Mouse (Mus musculus): ENCODE data around the gene Hat1. TPM values are rescaled to one million over a fixed set of nuclear protein-coding genes. Genes with fewer than 3 reads are reported as not detected.

The Hat1 gene
- 162 and 165 TPM in 2 replicates for polyA plus RNA-seq (2016; fragmentation: Nextera tagmentation; extraction: Ambion mirVana)

GRCm38 (mm10) chr2:71388951-71389763 is at the start of gene Hat1:
TSS of gene Hat1 (plus strand) at chr2:71388958.
- Histone ChIP-seq H3K27ac (peak within 1 kb of the TSS; percentile 86), H3K9me3 (replicated peaks) (no peaks in the 10 kb centered on the region)
- under 1% methylated on average over 66 of the region's 66 CpGs for WGBS (ENCODE audit: insufficient replicate concordance)

GRCm38 (mm10) chr2:71340126-71340525 is 48.6 kb upstream of the Hat1 start:
- H3K9me3 ChIP-seq (replicated peaks), result peaks cover 7% of the 10 kb centered on the region
- 78% methylated on average over 5 of the region's 5 CpGs for WGBS (ENCODE audit: insufficient replicate concordance)
- H3K27me3 ChIP-seq (replicated peaks), result no peaks in the 10 kb centered on the region
- no peak overlapping the region for H3K4me3 ChIP-seq
- H3K4me1 ChIP-seq, result peaks cover 24% of the 10 kb centered on the region
- H3K4me2 ChIP-seq, result no peak overlapping the region
- no peak for ATAC-seq
- H3K36me3 ChIP-seq, result peaks cover 24% of the 10 kb centered on the region
- H3K9ac ChIP-seq, result no peak overlapping the region
- H3K27ac ChIP-seq, result no peak overlapping the region

More at GRCm38 (mm10) chr2:71388951-71389763, at the start of gene Hat1:
- H3K4me2 ChIP-seq, result peak within 1 kb of the TSS; percentile 76
- H3K4me3 ChIP-seq, result peak within 1 kb of the TSS; percentile 96
- H3K9ac ChIP-seq, result peak within 1 kb of the TSS; percentile 89
- no peaks in the 10 kb centered on the region for H3K27me3 ChIP-seq (replicated peaks)
- H3K36me3 ChIP-seq, result peaks cover 34% of the 10 kb centered on the region
- H3K4me1 ChIP-seq, result peaks cover 20% of the 10 kb centered on the region
- ATAC-seq, result peak; percentile 97

- H3K9ac ChIP-seq, result no peak overlapping the region
- H3K27me3 ChIP-seq (replicated peaks), result no peaks in the 10 kb centered on the region
- H3K36me3 ChIP-seq, result peaks cover 24% of the 10 kb centered on the region
- no peak for ATAC-seq
- no peak overlapping the region for H3K4me3 ChIP-seq
- no peak overlapping the region for H3K27ac ChIP-seq
- 80% methylated on average over 10 of the region's 10 CpGs for WGBS (ENCODE audit: insufficient replicate concordance)
- no peaks in the 10 kb centered on the region; the same call in 1 of the 2 replicates for H3K4me1 ChIP-seq
- peaks cover 7% of the 10 kb centered on the region for H3K9me3 ChIP-seq (replicated peaks)
- H3K4me2 ChIP-seq, result no peak overlapping the region
These were observed 44.7 kb upstream of the Hat1 start for GRCm38 (mm10) chr2:71343884-71344640.

GRCm38 (mm10) chr2:71347160-71347559 is 41.6 kb upstream of the Hat1 start:
- no peak overlapping the region for H3K9ac ChIP-seq
- no peak for ATAC-seq
- no peak overlapping the region for H3K4me3 ChIP-seq
- H3K9me3 ChIP-seq (replicated peaks), result peaks cover 7% of the 10 kb centered on the region
- WGBS (ENCODE audit: insufficient replicate concordance), result 77% methylated on average over 10 of the region's 10 CpGs
- H3K36me3 ChIP-seq, result peaks cover 21% of the 10 kb centered on the region
- no peak overlapping the region for H3K27ac ChIP-seq
- no peak overlapping the region for H3K4me2 ChIP-seq
- no peaks in the 10 kb centered on the region; the same call in 1 of the 2 replicates for H3K4me1 ChIP-seq
- no peaks in the 10 kb centered on the region for H3K27me3 ChIP-seq (replicated peaks)

- Histone ChIP-seq H3K4me2 (no peak overlapping the region), H3K4me3 (no peak overlapping the region), H3K27ac (no peak overlapping the region), H3K36me3 (peaks cover 13% of the 10 kb centered on the region), H3K27me3 (replicated peaks) (no peaks in the 10 kb centered on the region), H3K9me3 (replicated peaks) (peaks cover 7% of the 10 kb centered on the region), H3K9ac (no peak overlapping the region), H3K4me1 (no peaks in the 10 kb centered on the region; the same call in 1 of the 2 replicates)
- WGBS (ENCODE audit: insufficient replicate concordance), result 88% methylated on average over 20 of the region's 20 CpGs
- no peak for ATAC-seq
These were observed 40.8 kb upstream of the Hat1 start for GRCm38 (mm10) chr2:71347732-71348490.

- Histone ChIP-seq H3K4me1 (peaks cover 11% of the 10 kb centered on the region), H3K36me3 (no peaks in the 10 kb centered on the region; the same call in 1 of the 2 replicates), H3K27ac (no peak overlapping the region), H3K9me3 (replicated peaks) (no peaks in the 10 kb centered on the region), H3K4me3 (no peak overlapping the region), H3K4me2 (no peak overlapping the region), H3K27me3 (replicated peaks) (no peaks in the 10 kb centered on the region), H3K9ac (no peak overlapping the region)
- ATAC-seq, result no peak
- WGBS (ENCODE audit: insufficient replicate concordance), result 79% methylated on average over 2 of the region's 2 CpGs
These were observed 39.2 kb upstream of the Hat1 start for GRCm38 (mm10) chr2:71349511-71349910.

- ATAC-seq, result no peak
- 76% methylated on average over 7 of the region's 7 CpGs for WGBS (ENCODE audit: insufficient replicate concordance)
These were observed 38.6 kb upstream of the Hat1 start for GRCm38 (mm10) chr2:71350181-71350580.

GRCm38 (mm10) chr2:71350904-71351726 is 37.6 kb upstream of the Hat1 start:
- Histone ChIP-seq H3K36me3 (no peaks in the 10 kb centered on the region), H3K9me3 (replicated peaks) (no peaks in the 10 kb centered on the region), H3K4me1 (peaks cover 11% of the 10 kb centered on the region), H3K27ac (no peak overlapping the region), H3K4me2 (no peak overlapping the region), H3K4me3 (no peak overlapping the region), H3K9ac (no peak overlapping the region), H3K27me3 (replicated peaks) (no peaks in the 10 kb centered on the region)
- WGBS (ENCODE audit: insufficient replicate concordance), result 86% methylated on average over 11 of the region's 11 CpGs
- ATAC-seq, result no peak

More at GRCm38 (mm10) chr2:71350181-71350580, 38.6 kb upstream of the Hat1 start:
- Histone ChIP-seq H3K36me3 (no peaks in the 10 kb centered on the region), H3K4me3 (no peak overlapping the region), H3K27ac (no peak overlapping the region), H3K27me3 (replicated peaks) (no peaks in the 10 kb centered on the region), H3K9me3 (replicated peaks) (no peaks in the 10 kb centered on the region), H3K4me1 (peaks cover 11% of the 10 kb centered on the region), H3K4me2 (no peak overlapping the region), H3K9ac (no peak overlapping the region)

- Histone ChIP-seq H3K36me3 (no peaks in the 10 kb centered on the region), H3K27me3 (replicated peaks) (no peaks in the 10 kb centered on the region), H3K9ac (no peak overlapping the region), H3K4me3 (no peak overlapping the region), H3K27ac (no peak overlapping the region), H3K4me2 (no peak overlapping the region), H3K4me1 (peaks cover 12% of the 10 kb centered on the region), H3K9me3 (replicated peaks) (no peaks in the 10 kb centered on the region)
- 87% methylated on average over 3 of the region's 3 CpGs for WGBS (ENCODE audit: insufficient replicate concordance)
- ATAC-seq, result no peak
These were observed 37.1 kb upstream of the Hat1 start for GRCm38 (mm10) chr2:71351727-71351987.

GRCm38 (mm10) chr2:71353306-71354054 is 35.3 kb upstream of the Hat1 start:
- H3K9me3 ChIP-seq (replicated peaks), result no peaks in the 10 kb centered on the region
- peaks cover 30% of the 10 kb centered on the region for H3K4me1 ChIP-seq
- no peak overlapping the region for H3K27ac ChIP-seq
- WGBS (ENCODE audit: insufficient replicate concordance), result 39% methylated on average over 10 of the region's 10 CpGs
- no peak for ATAC-seq
- H3K36me3 ChIP-seq, result no peaks in the 10 kb centered on the region
- no peak overlapping the region for H3K9ac ChIP-seq
- no peaks in the 10 kb centered on the region for H3K27me3 ChIP-seq (replicated peaks)
- no peak overlapping the region for H3K4me3 ChIP-seq
- no peak overlapping the region for H3K4me2 ChIP-seq

- WGBS (ENCODE audit: insufficient replicate concordance), result 72% methylated on average over 5 of the region's 5 CpGs
- ATAC-seq, result no peak
- no peaks in the 10 kb centered on the region for H3K36me3 ChIP-seq
- no peaks in the 10 kb centered on the region for H3K9me3 ChIP-seq (replicated peaks)
- H3K4me3 ChIP-seq, result no peak overlapping the region
- H3K4me2 ChIP-seq, result no peak overlapping the region
- peaks cover 32% of the 10 kb centered on the region for H3K4me1 ChIP-seq
- H3K9ac ChIP-seq, result no peak overlapping the region
- no peaks in the 10 kb centered on the region for H3K27me3 ChIP-seq (replicated peaks)
- H3K27ac ChIP-seq, result no peak overlapping the region
These were observed 34.7 kb upstream of the Hat1 start for GRCm38 (mm10) chr2:71354055-71354425.
